Comparison of ENCODE assay signal across 23 mouse cellular contexts in the genomic region with DNA sequence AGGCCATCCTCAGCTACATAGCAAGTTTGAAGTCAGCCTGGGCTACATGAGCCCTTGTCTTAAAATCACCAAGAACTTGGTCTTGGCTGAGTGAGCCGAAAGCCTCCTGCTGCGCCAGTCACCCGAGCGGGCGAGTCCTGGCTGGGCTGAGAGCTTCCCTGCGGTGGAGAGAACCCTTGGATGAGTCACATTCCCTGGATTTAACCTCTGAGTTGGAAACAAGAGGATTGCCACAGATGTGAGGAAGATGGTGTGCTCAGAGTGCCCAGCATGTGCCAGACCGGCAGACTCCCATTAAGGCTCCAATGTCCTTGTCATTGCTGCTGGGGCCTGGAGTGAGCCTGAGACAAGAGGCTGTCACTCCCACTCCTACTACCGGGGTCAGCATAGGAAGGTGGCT. TPM values are rescaled to one million over a fixed set of nuclear protein-coding genes. Genes with fewer than 3 reads are reported as not detected.
DNase-seq lines count a peak whose midpoint lies in the region; ATAC-seq and TF ChIP-seq lines count a peak whose summit lies in the region.
"Had no signal": no experiment of that assay in that cellular context is flagged by ENCODE, and none has a peak within 500 bp of the region (broad histone marks: within the 10 kb centered on the region; RNA-seq: fewer than 3 reads in every experiment).

No protein-coding gene starts in this region.

- H3K27ac ChIP-seq in midbrain, embryonic 10.5 days (replicated peaks) = peak overlapping the region; percentile 13; the same call in 1 of the 2 replicates
- H3K27ac ChIP-seq in midbrain, embryonic 14.5 days (replicated peaks; ENCODE audit: low read depth, low read length) = no peak overlapping the region
- no peak overlapping the region for H3K27ac ChIP-seq in forebrain, embryonic 15.5 days (replicated peaks)
- H3K27ac ChIP-seq: embryonic facial prominence, embryonic 13.5 days; embryonic facial prominence, embryonic 15.5 days; forebrain, embryonic 13.5 days had no signal

- no peak for TF ChIP-seq CTCF in C2C12 (IDR thresholded peaks at IDR 0.05; ENCODE audit: control insufficient read depth, insufficient read depth, insufficient read length)

- no peaks in the 10 kb centered on the region for H3K79me3 ChIP-seq in C2C12 (ENCODE audit: low read depth)

- no peaks in the 10 kb centered on the region for H3K9me3 ChIP-seq in midbrain, embryonic 10.5 days (replicated peaks)
- H3K9me3 ChIP-seq in midbrain, embryonic 14.5 days (ENCODE audit: control insufficient read depth, low read length) = no peaks in the 10 kb centered on the region
- no peaks in the 10 kb centered on the region for H3K9me3 ChIP-seq in forebrain, embryonic 15.5 days
- H3K9me3 ChIP-seq: embryonic facial prominence, embryonic 13.5 days; embryonic facial prominence, embryonic 15.5 days; forebrain, embryonic 13.5 days had no signal

- H3K4me3 ChIP-seq in midbrain, embryonic 10.5 days = no peak overlapping the region
- no peak overlapping the region for H3K4me3 ChIP-seq in midbrain, embryonic 14.5 days (replicated peaks; ENCODE audit: low read depth, low read length)
- H3K4me3 ChIP-seq in C2C12 (ENCODE audit: insufficient read depth, poor library complexity, severe bottlenecking) = no peak overlapping the region
- H3K4me3 ChIP-seq in myocyte = no peak overlapping the region
- no peak overlapping the region for H3K4me3 ChIP-seq in forebrain, embryonic 15.5 days
- H3K4me3 ChIP-seq: embryonic facial prominence, embryonic 13.5 days; embryonic facial prominence, embryonic 15.5 days; erythroblast, embryonic 14.5 days; forebrain, embryonic 13.5 days had no signal

- no peak for DNase-seq in midbrain, embryonic 10.5 days (ENCODE audit: low spot score)
- no peak for DNase-seq in midbrain, embryonic 14.5 days
- DNase-seq in ZHBTc4 (ENCODE audit: low read depth, low spot score) = peak; percentile 4
- DNase-seq in cerebellum, postnatal 36 days = no peak
- no peak for DNase-seq in left cerebral cortex, adult 9 months (ENCODE audit: low spot score in 2 of 2)
- DNase-seq: adrenal gland, adult 2 months; adrenal gland, postnatal 10 days; adrenal gland, postnatal 25 days; B cell, adult 2 months; cerebellum, adult 11-12 months; cerebellum, adult 2 months; cerebellum, adult 9-10 months; cerebellum, postnatal 10 days; cerebellum, postnatal 25 days; embryo, embryonic 11 days had no signal

- H3K79me2 ChIP-seq in C2C12 (ENCODE audit: control insufficient read depth, insufficient read depth) (no peaks in the 10 kb centered on the region), myocyte (ENCODE audit: control insufficient read depth, insufficient read depth) (no peaks in the 10 kb centered on the region)

- peaks cover 26% of the 10 kb centered on the region for H3K4me1 ChIP-seq in midbrain, embryonic 10.5 days
- H3K4me1 ChIP-seq in midbrain, embryonic 14.5 days (ENCODE audit: control insufficient read depth, insufficient read depth, low read length) = 0 out of 2 replicates have a peak, but pooled peaks cover under 1% of the 10 kb centered on the region
- H3K4me1 ChIP-seq in forebrain, embryonic 15.5 days = no peaks in the 10 kb centered on the region

- H3ac ChIP-seq in C2C12 (ENCODE audit: control insufficient read depth, insufficient read length, low read depth) (no peak overlapping the region), myocyte (ENCODE audit: control insufficient read depth, insufficient read length) (no peak overlapping the region)

- ATAC-seq in midbrain, embryonic 14.5 days (ENCODE audit: low FRiP score, low TSS enrichment) = no peak
- ATAC-seq in forebrain, embryonic 15.5 days (replicated peaks) = no peak
- ATAC-seq: forebrain, embryonic 13.5 days; forebrain, embryonic 16.5 days had no signal

- 89% methylated on average over 8 of the region's 8 CpGs for WGBS in midbrain, embryonic 10.5 days
- WGBS in midbrain, embryonic 14.5 days = 92% methylated on average over 8 of the region's 8 CpGs
- WGBS in forebrain, embryonic 15.5 days = 91% methylated on average over 8 of the region's 8 CpGs

- H3K4me2 ChIP-seq in midbrain, embryonic 14.5 days (ENCODE audit: low read length) = no peak overlapping the region
- peak overlapping the region; percentile 40 for H3K4me2 ChIP-seq in myocyte (ENCODE audit: low read depth)
- no peak overlapping the region for H3K4me2 ChIP-seq in forebrain, embryonic 15.5 days (replicated peaks)
- H3K4me2 ChIP-seq: embryonic facial prominence, embryonic 13.5 days; embryonic facial prominence, embryonic 15.5 days; forebrain, embryonic 13.5 days had no signal

- H3K27me3 ChIP-seq in midbrain, embryonic 10.5 days (ENCODE audit: low read depth, poor library complexity, severe bottlenecking) = no peaks in the 10 kb centered on the region; the same call in 1 of the 2 replicates
- H3K27me3 ChIP-seq in midbrain, embryonic 14.5 days (ENCODE audit: control insufficient read depth, insufficient read depth, low read length) = no peaks in the 10 kb centered on the region
- H3K27me3 ChIP-seq in C2C12 (ENCODE audit: control insufficient read depth, insufficient read depth, insufficient read length) (no peaks in the 10 kb centered on the region), myocyte (ENCODE audit: control insufficient read depth, insufficient read depth, insufficient read length) (no peaks in the 10 kb centered on the region)
- no peaks in the 10 kb centered on the region for H3K27me3 ChIP-seq in forebrain, embryonic 15.5 days
- H3K27me3 ChIP-seq: embryonic facial prominence, embryonic 13.5 days; embryonic facial prominence, embryonic 15.5 days; forebrain, embryonic 13.5 days had no signal

- H3K36me3 ChIP-seq in midbrain, embryonic 10.5 days = no peaks in the 10 kb centered on the region
- H3K36me3 ChIP-seq in midbrain, embryonic 14.5 days (ENCODE audit: control insufficient read depth, insufficient read depth, low read length) = no peaks in the 10 kb centered on the region
- no peaks in the 10 kb centered on the region for H3K36me3 ChIP-seq in C2C12 (ENCODE audit: control insufficient read depth, insufficient read depth)
- no peaks in the 10 kb centered on the region for H3K36me3 ChIP-seq in myocyte (ENCODE audit: control insufficient read depth, insufficient read depth)
- H3K36me3 ChIP-seq in forebrain, embryonic 15.5 days = no peaks in the 10 kb centered on the region
- H3K36me3 ChIP-seq: embryonic facial prominence, embryonic 13.5 days; embryonic facial prominence, embryonic 15.5 days had no signal

- no peak overlapping the region for H3K9ac ChIP-seq in midbrain, embryonic 14.5 days (replicated peaks; ENCODE audit: low read length)
- H3K9ac ChIP-seq in forebrain, embryonic 15.5 days (replicated peaks) = no peak overlapping the region
- H3K9ac ChIP-seq: embryonic facial prominence, embryonic 13.5 days; embryonic facial prominence, embryonic 15.5 days; forebrain, embryonic 13.5 days had no signal

- TF ChIP-seq POLR2A in myocyte (IDR thresholded peaks at IDR 0.05; ENCODE audit: insufficient read length, low read depth) = no peak

TF ChIP-seq in C2C12, 6 proteins besides CTCF, POLR2A, EP300 and RAD21:
- TF ChIP-seq USF1 (IDR thresholded peaks at IDR 0.05; ENCODE audit: low read depth) (no peak), CEBPB (IDR thresholded peaks at IDR 0.05; ENCODE audit: low read depth) (peak; percentile 71), MYOD1 (IDR thresholded peaks at IDR 0.05; ENCODE audit: control insufficient read depth, insufficient read length, low read depth) (no peak), MAX (IDR thresholded peaks at IDR 0.05) (peak; percentile 80), MYOG (IDR thresholded peaks at IDR 0.05; ENCODE audit: control insufficient read depth, extremely low read depth, insufficient read length) (no peak), FOSL1 (IDR thresholded peaks at IDR 0.05; ENCODE audit: insufficient read depth, low read length, poor library complexity, severe bottlenecking) (peak; percentile 25)

TF ChIP-seq in myocyte, 11 proteins besides CTCF, POLR2A, EP300 and RAD21:
- TF ChIP-seq MAX (IDR thresholded peaks at IDR 0.05; ENCODE audit: low read depth) (no peak), MYOG (IDR thresholded peaks at IDR 0.05; ENCODE audit: control insufficient read depth in 1 of 3, insufficient read depth in 1 of 3, insufficient read length in 2 of 3, low read depth in 2 of 3) (peak in 1 of 3 experiments; percentile 12)
TF ChIP-seq in myocyte: peak in this region for 1.

RNA-seq across cellular contexts. Expression of gene Arhgef10l, which starts 2.0 kb away (rescaled TPM):
- polyA plus RNA-seq in midbrain, embryonic 10.5 days (2016; fragmentation: Nextera tagmentation; extraction: Ambion mirVana) = 25.1 and 32.4 TPM in 2 replicates
- 18.7 and 24.6 TPM in 2 replicates for polyA plus RNA-seq in midbrain, embryonic 14.5 days (2014; fragmentation: Nextera tagmentation; extraction: Ambion mirVana)
- polyA plus RNA-seq in C2C12 (2012; fragmentation: generic; extraction: Trizol) (27.8 TPM), myocyte (2012; fragmentation: generic; extraction: Trizol) (34.7 TPM)
- polyA plus RNA-seq in forebrain, embryonic 15.5 days (2015; fragmentation: Nextera tagmentation; extraction: Ambion mirVana) = 24.5 and 26.9 TPM in 2 replicates

RNA-seq across cellular contexts. Expression of gene Rcc2, which starts 32.5 kb away (rescaled TPM):
- 32.6 and 35.2 TPM in 2 replicates for polyA plus RNA-seq in midbrain, embryonic 10.5 days (2016; fragmentation: Nextera tagmentation; extraction: Ambion mirVana)
- 21.2 and 21.5 TPM in 2 replicates for polyA plus RNA-seq in midbrain, embryonic 14.5 days (2014; fragmentation: Nextera tagmentation; extraction: Ambion mirVana)
- 213 TPM for polyA plus RNA-seq in C2C12 (2012; fragmentation: generic; extraction: Trizol)
- polyA plus RNA-seq in myocyte (2012; fragmentation: generic; extraction: Trizol) = 167 TPM
- 36.1 and 51.2 TPM in 2 replicates for polyA plus RNA-seq in forebrain, embryonic 15.5 days (2015; fragmentation: Nextera tagmentation; extraction: Ambion mirVana)
